Mouse (Mus musculus) heart, postnatal 25 days (tissue): ENCODE measurements at regions not wholly inside any gene's neighbourhood (a gene's known extent, or its start where the extent isn't known, plus 50 kb on each side); places are given as distances from the start of the nearest gene placed in this dataset.
"Not testable (repeated sequence)": the region's sequence is repeated elsewhere in the genome, so short reads cannot be mapped to it uniquely, and the experiment has no call there.

ENCODE experiments used
- DNase-seq: peaks from one replicate; pipeline ENCODE4 v3.0.0; 2022; ENCODE audit warnings: low spot score
- intact Hi-C: fragments of 180-260 bp; cut with DNase I; formaldehyde crosslinking; loops from one replicate; pipeline ENCODE4 v1.15.1; 2025

DNA sequence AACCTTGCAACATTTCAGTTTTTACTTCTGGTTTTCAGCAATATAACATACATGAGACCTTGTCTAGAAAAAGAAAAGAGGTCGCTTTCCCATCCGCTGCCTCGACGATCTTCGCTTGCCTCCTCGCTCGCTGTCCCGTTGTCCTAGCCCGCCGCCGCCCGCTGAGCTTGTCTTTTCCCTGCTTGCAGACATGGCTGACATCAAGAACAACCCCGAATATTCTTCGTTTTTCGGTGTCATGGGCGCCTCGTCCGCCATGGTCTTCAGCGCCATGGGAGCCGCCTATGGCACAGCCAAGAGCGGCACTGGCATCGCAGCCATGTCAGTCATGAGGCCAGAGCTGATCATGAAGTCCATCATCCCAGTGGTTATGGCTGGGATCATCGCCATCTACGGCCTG is 64.7 kb upstream of the Trim24 start:
- intact Hi-C loops, result not testable (repeated sequence)

GRCm38 (mm10) chr6:37806529-37807191 is 64.0 kb upstream of the Trim24 start:
- intact Hi-C loops, DNase-seq: not testable (repeated sequence)

More for the DNA sequence above, 64.7 kb upstream of the Trim24 start:
- not testable (repeated sequence) for DNase-seq

- DNase-seq, intact Hi-C loops: not testable (repeated sequence)
Observed at GRCm38 (mm10) chr6:37815218-37815617, 55.4 kb upstream of the Trim24 start.
